Mouse (Mus musculus) retina, postnatal 1 day (tissue): ENCODE data around the gene Fars2.
"Not testable (repeated sequence)": the region's sequence is repeated elsewhere in the genome, so short reads cannot be mapped to it uniquely, and the experiment has no call there.

Experiments
- DNase-seq: peaks from one replicate; pipeline ENCODE4 v3.0.0-alpha.2; 2012

The Fars2 gene

GRCm38 (mm10) chr13:36391936-36392335, 274.7 kb downstream of the Fars2 start:
- no peak for DNase-seq

GRCm38 (mm10) chr13:36392666-36393065, 275.5 kb downstream of the Fars2 start:
- DNase-seq = no peak

GRCm38 (mm10) chr13:36401011-36401410, 283.8 kb downstream of the Fars2 start:
- DNase-seq = no peak

GRCm38 (mm10) chr13:36413276-36413675, 296.1 kb downstream of the Fars2 start:
- DNase-seq = no peak

DNA sequence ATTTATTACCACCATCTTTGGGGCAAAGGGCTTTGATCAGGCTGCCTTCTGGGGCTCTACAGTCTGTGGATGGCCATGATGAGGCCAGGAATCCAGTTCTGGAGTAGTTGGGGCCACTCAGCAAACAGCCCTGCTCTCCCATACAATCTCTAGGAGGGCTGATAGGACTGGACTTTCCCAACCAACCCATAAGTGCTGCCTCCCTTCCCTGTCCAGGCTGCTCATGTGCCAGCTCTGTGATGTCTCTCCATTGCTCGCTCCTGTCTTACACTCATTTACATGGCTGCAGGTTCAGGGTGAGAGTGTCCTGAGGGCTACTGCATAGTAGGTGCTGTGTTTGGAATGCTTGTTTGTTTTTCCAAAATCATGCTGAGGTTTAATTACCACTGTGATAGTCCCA, 298.0 kb downstream of the Fars2 start:
- no peak for DNase-seq

DNA sequence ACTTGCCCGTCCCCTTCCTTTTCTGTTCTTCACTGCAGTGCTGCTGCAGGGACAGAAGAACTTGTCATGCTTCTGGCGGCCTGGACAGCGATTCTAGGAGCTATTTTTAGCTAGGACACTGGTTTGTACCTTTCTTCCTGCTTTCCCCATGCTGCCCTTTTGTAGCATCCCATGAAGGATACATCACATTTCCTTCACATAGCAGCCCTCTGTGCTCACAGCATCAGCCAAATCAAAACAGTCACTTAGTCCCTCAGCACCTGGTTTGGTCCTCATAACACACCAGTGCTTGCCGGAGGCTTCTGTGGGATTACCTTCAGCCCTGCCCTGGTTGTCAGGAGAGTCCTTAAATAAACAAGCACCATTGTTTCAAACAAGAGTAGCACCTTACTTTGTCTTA, 299.3 kb downstream of the Fars2 start:
- DNase-seq = no peak

DNA sequence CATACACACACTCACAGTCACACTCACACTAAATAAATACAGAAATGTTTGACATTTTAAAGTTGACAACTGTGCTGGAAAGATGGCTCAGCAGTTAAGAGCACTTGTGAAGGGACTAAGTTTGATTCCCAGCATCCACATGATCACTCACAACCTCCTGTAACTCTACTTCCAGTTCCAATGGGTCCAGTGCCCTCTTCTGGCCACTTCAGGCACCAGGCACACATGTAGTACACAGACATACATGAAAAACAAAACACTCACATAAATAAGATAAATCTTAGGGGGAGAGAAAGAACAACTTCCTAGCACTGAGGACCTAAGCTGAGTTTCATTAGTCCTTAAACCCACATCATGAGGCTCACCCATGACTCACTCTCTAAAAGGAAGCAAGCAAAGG, 302.1 kb downstream of the Fars2 start:
- DNase-seq = no peak

- no peak for DNase-seq
Measured at GRCm38 (mm10) chr13:36422446-36422845, 305.2 kb downstream of the Fars2 start.

DNA sequence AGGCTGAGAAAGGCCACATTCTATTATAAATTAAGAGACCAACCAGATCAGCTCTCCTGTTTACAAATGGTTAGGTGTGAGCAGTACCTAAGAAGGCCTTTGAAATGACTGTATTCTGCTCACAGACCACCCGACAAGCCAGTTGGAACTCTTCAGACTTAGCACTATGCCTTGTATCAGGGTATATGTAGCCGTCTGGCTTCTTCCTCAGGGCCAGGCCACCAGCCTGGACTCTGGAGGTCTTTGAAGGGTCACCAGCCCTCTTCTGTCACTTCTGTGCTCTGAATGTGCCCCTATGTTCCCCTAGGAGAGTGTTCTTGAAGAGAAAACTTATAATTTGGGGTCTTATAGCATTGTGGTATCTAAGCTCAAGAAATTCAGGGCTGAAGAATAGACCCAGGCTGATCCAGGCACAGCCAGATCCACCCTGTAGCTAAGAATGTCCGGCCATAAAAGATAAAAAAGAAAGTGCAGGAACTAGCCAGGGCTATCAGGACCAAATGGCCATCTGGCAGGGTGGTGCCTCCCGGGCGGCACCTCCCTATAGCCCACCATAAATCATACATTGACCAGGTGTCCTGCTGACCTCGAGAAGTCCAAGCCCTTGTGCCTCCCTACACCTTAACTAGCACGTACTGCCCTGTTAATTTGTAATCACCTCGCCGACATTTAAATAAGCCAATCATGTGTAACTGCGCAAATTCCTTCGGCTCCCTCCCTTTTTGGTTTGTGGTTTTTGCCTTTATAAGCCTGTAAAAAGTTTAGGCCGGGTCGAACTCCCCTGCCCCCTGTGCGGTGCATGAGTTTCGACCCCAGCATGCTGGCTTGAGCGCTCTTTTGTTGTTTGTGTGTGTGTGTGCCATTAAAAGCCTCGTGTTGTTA, 308.9 kb downstream of the Fars2 start:
- not testable (repeated sequence) for DNase-seq

DNA sequence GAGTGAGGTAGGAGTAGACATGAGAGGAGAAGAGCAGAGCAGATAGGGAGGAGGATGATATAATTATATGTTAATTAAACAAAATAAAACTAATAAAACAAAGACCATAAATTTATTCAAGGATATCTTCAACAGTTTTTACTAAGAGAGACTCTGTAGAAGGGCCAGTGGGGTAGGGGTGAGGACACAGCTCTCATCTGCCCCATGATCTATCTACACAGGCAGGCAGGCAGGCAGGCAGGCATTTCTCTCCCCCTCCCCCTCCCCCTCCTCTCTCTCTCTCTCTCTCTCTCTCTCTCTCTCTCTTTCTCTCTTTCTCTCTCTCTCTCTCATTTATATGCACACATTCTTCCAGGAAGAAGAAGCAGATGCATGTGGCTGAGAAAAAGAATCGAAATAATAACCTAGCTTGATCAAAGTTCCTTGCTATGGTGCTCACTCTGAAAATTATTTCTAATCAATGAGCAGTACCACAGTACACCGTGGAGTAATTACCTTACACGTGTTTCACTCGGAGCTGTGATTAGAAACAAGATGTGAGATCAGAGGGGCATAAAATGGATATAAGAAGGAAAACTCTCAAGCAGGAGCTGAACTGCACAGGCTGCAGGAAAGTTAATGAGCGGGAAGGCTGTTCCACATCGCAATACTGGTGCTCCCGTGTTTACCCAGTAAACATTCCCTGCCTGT, 312.4 kb downstream of the Fars2 start:
- DNase-seq = no peak

- DNase-seq = no peak
Measured at GRCm38 (mm10) chr13:36430420-36431114, 313.4 kb downstream of the Fars2 start.

DNA sequence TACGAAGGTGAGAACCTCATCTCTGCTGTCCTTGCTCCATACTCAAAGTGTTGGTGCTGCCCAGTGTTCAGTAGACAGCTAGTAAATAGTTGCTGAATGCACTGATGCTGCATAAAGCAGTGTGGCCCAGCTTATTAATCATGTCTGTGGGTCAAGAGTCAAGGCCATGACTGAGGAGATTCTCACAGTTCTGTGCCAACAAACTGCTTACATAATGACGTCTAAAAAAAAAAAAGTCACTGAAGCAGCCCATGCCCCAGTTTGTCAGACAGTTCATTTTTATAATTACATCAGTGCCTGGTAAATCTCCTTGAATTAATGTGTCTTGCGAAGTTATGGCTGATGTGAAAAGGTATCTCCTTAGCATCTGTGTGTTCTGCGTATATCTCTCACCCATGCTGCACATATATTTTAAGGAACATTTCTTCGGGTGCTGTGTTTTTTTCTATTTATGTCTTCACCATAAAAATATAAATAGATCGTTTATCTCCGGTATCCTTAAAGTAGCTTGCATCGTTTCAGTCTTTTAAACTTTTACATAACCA, 314.8 kb downstream of the Fars2 start:
- DNase-seq = no peak

DNA sequence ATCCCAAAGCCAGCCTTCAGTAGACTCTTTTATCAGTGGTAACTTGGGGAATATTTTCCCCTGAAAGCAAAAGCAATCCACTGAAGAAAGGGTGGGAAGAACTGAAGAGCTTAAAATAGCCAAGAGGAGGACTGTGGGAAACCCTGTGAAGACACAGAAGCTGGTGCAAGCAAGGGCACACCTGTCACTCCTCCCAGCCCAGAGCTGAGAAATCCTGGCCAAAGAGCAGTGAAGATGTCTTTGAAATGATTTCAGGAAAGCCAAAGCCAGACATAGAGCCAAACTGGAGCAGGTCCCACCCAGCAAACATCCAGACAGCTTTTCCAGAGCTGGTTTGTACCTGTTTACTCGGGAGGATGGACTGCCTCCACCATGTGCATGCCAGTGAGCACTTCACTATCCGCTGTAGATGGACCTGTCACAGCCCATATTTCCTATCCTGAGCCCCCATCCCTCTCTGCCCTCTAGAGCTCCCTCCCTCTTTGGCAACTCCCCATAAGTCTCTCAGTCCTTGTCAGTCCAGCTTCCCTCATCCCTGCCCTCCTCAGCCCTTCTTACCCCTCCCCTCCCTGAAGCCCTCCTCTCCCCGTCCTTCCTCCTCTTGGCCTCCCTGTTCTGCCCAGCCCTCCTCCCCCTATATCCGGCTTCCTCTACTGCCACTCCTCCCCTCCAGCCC, 327.7 kb downstream of the Fars2 start:
- DNase-seq = no peak

GRCm38 (mm10) chr13:36447947-36448346, 330.7 kb downstream of the Fars2 start:
- no peak for DNase-seq

DNA sequence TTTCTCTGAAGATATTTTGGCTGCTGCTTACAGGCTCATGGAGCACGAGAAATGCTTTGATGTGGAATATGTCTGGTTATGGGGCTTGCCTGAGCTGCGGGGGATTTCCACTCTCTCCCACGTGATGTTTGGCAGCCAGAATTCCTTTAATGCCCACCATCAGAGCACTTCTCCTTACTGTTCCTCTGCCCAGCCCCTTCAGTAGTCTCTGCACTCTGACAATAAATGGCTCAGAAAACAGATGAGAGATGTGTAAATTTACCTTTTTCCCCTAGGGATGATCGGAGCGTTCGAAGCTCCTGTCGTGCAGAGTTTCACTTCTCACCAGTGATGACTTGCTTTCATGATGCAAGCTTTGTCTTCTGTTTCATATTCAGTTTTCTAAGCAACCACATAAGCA, 331.4 kb downstream of the Fars2 start:
- DNase-seq = no peak

DNA sequence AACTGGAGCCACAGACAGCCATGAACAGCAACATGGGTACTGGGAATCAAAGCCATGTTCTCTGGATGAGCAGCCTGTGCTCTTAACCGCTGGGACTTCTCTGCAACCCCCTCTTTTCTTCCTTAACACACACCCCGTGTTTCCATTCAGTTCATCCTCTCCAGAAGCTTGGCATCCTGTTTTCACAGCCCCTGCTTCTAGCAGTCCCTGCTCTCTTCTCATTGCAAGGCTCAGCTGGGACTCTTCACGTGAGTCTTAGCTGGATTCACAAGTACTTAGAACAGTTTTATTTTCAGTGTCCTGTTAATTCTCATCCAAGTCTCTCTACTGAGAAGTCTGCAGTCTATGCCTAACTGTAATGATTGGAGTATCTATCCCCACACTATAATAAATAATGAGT, 334.2 kb downstream of the Fars2 start:
- DNase-seq = no peak

- no peak for DNase-seq
Measured at GRCm38 (mm10) chr13:36460473-36460872, 343.3 kb downstream of the Fars2 start.

GRCm38 (mm10) chr13:36463669-36464068, 346.5 kb downstream of the Fars2 start:
- DNase-seq = no peak

DNA sequence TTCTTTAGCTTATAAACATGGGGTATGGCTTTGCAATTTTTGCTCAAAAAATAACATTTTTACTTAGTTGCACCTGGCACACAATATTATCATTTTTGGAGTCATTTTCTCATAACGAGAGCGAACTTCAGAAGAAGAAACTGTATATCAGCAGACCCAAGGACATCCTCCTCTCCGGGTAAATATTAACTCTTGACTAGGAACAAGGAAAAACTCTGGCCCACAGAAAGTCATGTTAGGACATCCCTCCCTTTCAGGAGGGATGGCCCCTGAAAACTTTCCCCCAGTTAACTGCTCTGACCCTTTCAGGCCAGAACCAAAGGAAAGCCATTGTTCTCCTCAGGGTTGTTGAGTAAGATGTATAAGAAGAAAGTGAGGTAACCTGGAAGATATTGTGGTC, 348.9 kb downstream of the Fars2 start:
- not testable (repeated sequence) for DNase-seq

DNA sequence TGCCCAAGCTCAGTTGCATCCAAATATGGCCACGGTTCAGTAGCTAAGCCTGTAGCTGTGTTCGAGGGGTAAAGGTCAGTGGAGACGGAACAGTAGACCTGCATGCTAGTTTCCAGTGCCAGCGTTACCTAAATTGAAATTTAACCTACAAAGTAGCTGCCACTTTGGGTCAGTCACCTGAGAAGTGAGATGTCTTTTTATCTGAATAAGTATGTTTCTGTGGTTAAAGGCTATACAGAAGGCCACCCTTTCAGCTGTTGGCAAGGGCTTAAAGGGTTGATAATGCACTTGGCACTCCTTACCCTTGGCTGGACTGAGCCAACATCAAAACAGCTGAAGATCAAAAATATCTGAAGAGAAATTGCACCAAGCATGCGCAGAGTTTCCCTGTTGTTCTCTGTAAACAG, 349.3 kb downstream of the Fars2 start:
- no peak for DNase-seq

DNA sequence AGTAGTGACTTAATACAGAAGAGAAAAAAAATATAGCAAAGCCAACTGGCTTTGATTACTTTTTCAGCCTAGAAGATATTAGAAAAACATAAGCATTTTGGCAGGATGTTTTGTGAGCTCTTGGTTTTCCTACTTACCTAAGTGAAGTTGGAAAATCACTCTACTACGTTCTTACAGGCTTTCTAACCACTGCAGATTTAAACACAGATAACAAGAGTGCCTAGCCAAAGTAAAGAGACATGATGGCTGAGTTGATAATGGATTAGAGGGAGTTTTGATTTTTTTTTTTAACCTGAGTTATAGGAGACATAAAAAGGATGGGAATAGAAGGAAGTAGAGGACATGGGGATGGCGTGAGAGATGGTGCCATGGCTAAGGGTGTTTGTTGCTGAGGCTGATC, 350.6 kb downstream of the Fars2 start:
- DNase-seq = no peak

- DNase-seq = no peak
Measured at GRCm38 (mm10) chr13:36468963-36469362, 351.8 kb downstream of the Fars2 start.
